Mouse (Mus musculus) ES-E14 (cell line): Measurements from ENCODE around the gene Tek.
"Not testable (repeated sequence)": the region's sequence is repeated elsewhere in the genome, so short reads cannot be mapped to it uniquely, and the experiment has no call there.

Experiments
- MAFK ChIP-seq: IDR thresholded peaks from 2 replicates; pipeline ENCODE4 v1.6.1; 2014; ENCODE audit warnings: mild to moderate bottlenecking, low read depth, low read length, inconsistent platforms; ENCODE audit not compliant: insufficient read depth
- ZC3H11A ChIP-seq: IDR thresholded peaks from 2 replicates; pipeline ENCODE4 v1.6.1; 2012; ENCODE audit warnings: low read depth, mild to moderate bottlenecking, inconsistent platforms, low read length, borderline replicate concordance

- TF ChIP-seq ZC3H11A, MAFK: not testable (repeated sequence)
Measured at GRCm38 (mm10) chr4:94689804-94690203, 49.3 kb upstream of the Tek start.
